Mouse (Mus musculus): ENCODE data around the gene Pld2. TPM values are rescaled to one million over a fixed set of nuclear protein-coding genes. Genes with fewer than 3 reads are reported as not detected.
"Not testable (repeated sequence)": the region's sequence is repeated elsewhere in the genome, so short reads cannot be mapped to it uniquely, and the experiment has no call there.

Pld2 gene
- total and polyA plus RNA-seq, 2 experiments from 2014 or later, result 17.7 to 64.3 TPM

GRCm38 (mm10) chr11:70514288-70514687, 25.6 kb upstream of the Pld2 start, which contains the start of gene Vmo1:
TSS of gene Vmo1 (minus strand) at chr11:70514616.
- no peak within 1 kb of the TSS for H3K4me2 ChIP-seq (ENCODE audit: low read depth, low read length)
- no peak for TF ChIP-seq CTCF (IDR thresholded peaks at IDR 0.05; ENCODE audit: low read depth)
- no peak within 1 kb of the TSS for H3K9ac ChIP-seq (replicated peaks; ENCODE audit: low read length)
- no peak for ATAC-seq
- DNase-seq (ENCODE audit: low spot score), result no peak
- H3K4me1 ChIP-seq (ENCODE audit: insufficient read depth, low read length), result 0 out of 2 replicates have a peak, but pooled peaks cover 6% of the 10 kb centered on the region
- H3K4me3 ChIP-seq (ENCODE audit: low read length), result no peak within 1 kb of the TSS
- H3K27ac ChIP-seq, result no peak within 1 kb of the TSS
- no peaks in the 10 kb centered on the region for H3K36me3 ChIP-seq (ENCODE audit: insufficient read depth, low read length)
- H3K27me3 ChIP-seq (ENCODE audit: insufficient read depth, low read length), result no peaks in the 10 kb centered on the region
- H3K9me3 ChIP-seq (ENCODE audit: low read length), result no peaks in the 10 kb centered on the region
- WGBS, result 90% methylated on average over 7 of the region's 7 CpGs

- Histone ChIP-seq H3K4me1 (ENCODE audit: insufficient read depth, low read length) (no peaks in the 10 kb centered on the region), H3K9ac (replicated peaks; ENCODE audit: low read length) (no peak overlapping the region), H3K27ac (no peak overlapping the region), H3K4me3 (ENCODE audit: low read length) (no peak overlapping the region), H3K27me3 (ENCODE audit: insufficient read depth, low read length) (no peaks in the 10 kb centered on the region), H3K4me2 (ENCODE audit: low read depth, low read length) (no peak overlapping the region), H3K36me3 (ENCODE audit: insufficient read depth, low read length) (no peaks in the 10 kb centered on the region), H3K9me3 (ENCODE audit: low read length) (no peaks in the 10 kb centered on the region)
- TF ChIP-seq CTCF (IDR thresholded peaks at IDR 0.05; ENCODE audit: low read depth), result peak; percentile 82
- ATAC-seq (no peak), DNase-seq (ENCODE audit: low spot score) (peak; percentile 81)
- 18% methylated on average over 2 of the region's 2 CpGs for WGBS
These were observed 23.5 kb upstream of the Pld2 start for GRCm38 (mm10) chr11:70516352-70516751.

GRCm38 (mm10) chr11:70518436-70518835, 21.4 kb upstream of the Pld2 start:
- DNase-seq (ENCODE audit: low spot score), result no peak
- 67% methylated on average over 1 of the region's 1 CpGs for WGBS

GRCm38 (mm10) chr11:70518923-70519322, 20.9 kb upstream of the Pld2 start, which contains the start of gene Gltpd2:
TSS of gene Gltpd2 (plus strand) at chr11:70519196.
- H3K27ac ChIP-seq, result peak within 1 kb of the TSS; percentile 73; the same call in 1 of the 2 replicates
- no peaks in the 10 kb centered on the region for H3K4me1 ChIP-seq (ENCODE audit: insufficient read depth, low read length)
- H3K9me3 ChIP-seq (ENCODE audit: low read length), result no peaks in the 10 kb centered on the region
- peak within 1 kb of the TSS; percentile 42 for H3K4me2 ChIP-seq (ENCODE audit: low read depth, low read length)
- no peaks in the 10 kb centered on the region for H3K36me3 ChIP-seq (ENCODE audit: insufficient read depth, low read length)
- DNase-seq (ENCODE audit: low spot score) (no peak), ATAC-seq (no peak)
- H3K4me3 ChIP-seq (ENCODE audit: low read length), result peak within 1 kb of the TSS; percentile 22; the same call in 1 of the 2 replicates
- no peaks in the 10 kb centered on the region for H3K27me3 ChIP-seq (ENCODE audit: insufficient read depth, low read length)
- peak within 1 kb of the TSS; percentile 52 for H3K9ac ChIP-seq (replicated peaks; ENCODE audit: low read length)
- TF ChIP-seq CTCF (IDR thresholded peaks at IDR 0.05; ENCODE audit: low read depth), result no peak
- 74% methylated on average over 10 of the region's 10 CpGs for WGBS

More at GRCm38 (mm10) chr11:70518436-70518835, 21.4 kb upstream of the Pld2 start:
- no peaks in the 10 kb centered on the region for H3K27me3 ChIP-seq (ENCODE audit: insufficient read depth, low read length)
- no peak overlapping the region for H3K9ac ChIP-seq (replicated peaks; ENCODE audit: low read length)
- H3K4me1 ChIP-seq (ENCODE audit: insufficient read depth, low read length), result no peaks in the 10 kb centered on the region
- ATAC-seq, result no peak
- no peak overlapping the region for H3K4me3 ChIP-seq (ENCODE audit: low read length)
- H3K4me2 ChIP-seq (ENCODE audit: low read depth, low read length), result no peak overlapping the region
- H3K27ac ChIP-seq, result no peak overlapping the region
- H3K9me3 ChIP-seq (ENCODE audit: low read length), result no peaks in the 10 kb centered on the region
- TF ChIP-seq CTCF (IDR thresholded peaks at IDR 0.05; ENCODE audit: low read depth), result no peak
- no peaks in the 10 kb centered on the region for H3K36me3 ChIP-seq (ENCODE audit: insufficient read depth, low read length)

- WGBS, result 15% methylated on average over 41 of the region's 41 CpGs
- peak; percentile 50 for DNase-seq (ENCODE audit: low spot score)
- TF ChIP-seq CTCF (IDR thresholded peaks at IDR 0.05; ENCODE audit: low read depth), result peak; percentile 37
- Histone ChIP-seq H3K36me3 (ENCODE audit: insufficient read depth, low read length) (no peaks in the 10 kb centered on the region), H3K4me2 (ENCODE audit: low read depth, low read length) (peak overlapping the region; percentile 42), H3K27me3 (ENCODE audit: insufficient read depth, low read length) (no peaks in the 10 kb centered on the region), H3K4me3 (ENCODE audit: low read length) (peak overlapping the region; percentile 22), H3K4me1 (ENCODE audit: insufficient read depth, low read length) (no peaks in the 10 kb centered on the region), H3K9me3 (ENCODE audit: low read length) (no peaks in the 10 kb centered on the region), H3K27ac (peak overlapping the region; percentile 73; the same call in 1 of the 2 replicates), H3K9ac (replicated peaks; ENCODE audit: low read length) (peak overlapping the region; percentile 52)
- ATAC-seq, result peak; percentile 59
These were observed 19.6 kb upstream of the Pld2 start for GRCm38 (mm10) chr11:70520178-70520769.

GRCm38 (mm10) chr11:70523306-70523989, 16.4 kb upstream of the Pld2 start:
- peaks cover 10% of the 10 kb centered on the region; the same call in 1 of the 2 replicates for H3K36me3 ChIP-seq (ENCODE audit: insufficient read depth, low read length)
- H3K27ac ChIP-seq; H3K9me3 ChIP-seq (ENCODE audit: low read length); H3K9ac ChIP-seq (replicated peaks; ENCODE audit: low read length); ATAC-seq; H3K4me3 ChIP-seq (ENCODE audit: low read length); H3K4me2 ChIP-seq (ENCODE audit: low read depth, low read length); DNase-seq (ENCODE audit: low spot score); H3K27me3 ChIP-seq (ENCODE audit: insufficient read depth, low read length); H3K4me1 ChIP-seq (ENCODE audit: insufficient read depth, low read length): not testable (repeated sequence)
- WGBS, result 88% methylated on average over 8 of the region's 8 CpGs
- TF ChIP-seq CTCF (IDR thresholded peaks at IDR 0.05; ENCODE audit: low read depth), result 0 out of 2 replicates have a peak, but pooled peaks have one; percentile 6
